7 mouse cellular contexts compared by ENCODE assay signal in genomic region chr17:33826850-33827249, GRCm38 (mm10). TPM values are rescaled to one million over a fixed set of nuclear protein-coding genes. Genes with fewer than 3 reads are reported as not detected.
DNase-seq lines count a peak whose midpoint lies in the region; ATAC-seq and TF ChIP-seq lines count a peak whose summit lies in the region.

No protein-coding gene starts in this region.

- DNase-seq in ovary, postnatal 10 days (ENCODE audit: low spot score) = peak; percentile 52
- no peak for DNase-seq in ovary, adult 18-20 months (ENCODE audit: low spot score)
- peak; percentile 85 for DNase-seq in adrenal gland, postnatal 10 days
- peak; percentile 75 for DNase-seq in embryo, embryonic 9.5 days (ENCODE audit: extremely low spot score)
- peak; percentile 83 for DNase-seq in kidney, adult 9 months
- DNase-seq in liver, embryonic 14.5 days (ENCODE audit: low read depth in 3 of 3, low spot score in 3 of 3) = peak; percentile 59 to 68 (median 65)
- DNase-seq in right cerebral cortex, postnatal 14 days = peak; percentile 58

- peaks cover 29% of the 10 kb centered on the region for H3K36me3 ChIP-seq in liver, embryonic 14.5 days (replicated peaks; ENCODE audit: control insufficient read depth, insufficient read depth, low read depth)

- no peak for TF ChIP-seq EP300 in liver, embryonic 14.5 days (IDR thresholded peaks at IDR 0.05; ENCODE audit: low read depth)

- H3K4me3 ChIP-seq in liver, embryonic 14.5 days (ENCODE audit: insufficient read depth in 1 of 2, low read depth in 2 of 2, low read length in 2 of 2) = no peak overlapping the region

- no peak overlapping the region for H3K9ac ChIP-seq in liver, embryonic 14.5 days (replicated peaks)

- no peaks in the 10 kb centered on the region for H3K9me3 ChIP-seq in liver, embryonic 14.5 days (ENCODE audit: control insufficient read depth, low read length)

- ATAC-seq in liver, embryonic 14.5 days (ENCODE audit: insufficient read depth) = no peak

- H3K27ac ChIP-seq in liver, embryonic 14.5 days = no peak overlapping the region

- peaks cover 7 to 19% of the 10 kb centered on the region in 2 experiments for H3K4me1 ChIP-seq in liver, embryonic 14.5 days (replicated peaks; ENCODE audit: control insufficient read depth in 2 of 2, insufficient read depth in 2 of 2, low read length in 1 of 2)

- WGBS in liver, embryonic 14.5 days (ENCODE audit: insufficient replicate concordance) = 4% methylated on average over 3 of the region's 3 CpGs

- TF ChIP-seq CTCF in liver, embryonic 14.5 days (IDR thresholded peaks at IDR 0.05; ENCODE audit: low read depth) = peak; percentile 92

- no peak overlapping the region for H3K4me2 ChIP-seq in liver, embryonic 14.5 days (ENCODE audit: low read depth)

- H3K27me3 ChIP-seq in liver, embryonic 14.5 days (ENCODE audit: control insufficient read depth, insufficient read depth, low read length) = no peaks in the 10 kb centered on the region

RNA-seq across cellular contexts. Expression of gene Ndufa7, which starts 2.5 kb away (rescaled TPM):
- total RNA-seq in adrenal gland, postnatal 10 days (2021) = 100 to 1,000 TPM; 564 to 570 TPM
- polyA plus RNA-seq in liver, embryonic 14.5 days (2012; rRNA removed) = 146 and 149 TPM in 2 replicates
- polyA plus RNA-seq in liver, embryonic 14.5 days (2014; fragmentation: Nextera tagmentation; extraction: Ambion mirVana) = 271 and 282 TPM in 2 replicates

RNA-seq across cellular contexts. Expression of gene Rps28, which starts 2.5 kb away (rescaled TPM):
- total RNA-seq in adrenal gland, postnatal 10 days (2021) = 1,000 to 10,000 TPM; 1,671 to 1,675 TPM
- 593 and 901 TPM in 2 replicates for polyA plus RNA-seq in liver, embryonic 14.5 days (2012; rRNA removed)
- polyA plus RNA-seq in liver, embryonic 14.5 days (2014; fragmentation: Nextera tagmentation; extraction: Ambion mirVana) = 693 and 702 TPM in 2 replicates

RNA-seq across cellular contexts. Expression of gene Cd320, which starts 16.0 kb away (rescaled TPM):
- total RNA-seq in adrenal gland, postnatal 10 days (2021) = 10 to 100 TPM; 29.6 to 39.4 TPM
- polyA plus RNA-seq in liver, embryonic 14.5 days (2012; rRNA removed) = 5.2 and 6.7 TPM in 2 replicates
- polyA plus RNA-seq in liver, embryonic 14.5 days (2014; fragmentation: Nextera tagmentation; extraction: Ambion mirVana) = 16.1 and 16.9 TPM in 2 replicates

RNA-seq across cellular contexts. Expression of gene Kank3, which starts 16.5 kb away (rescaled TPM):
- 100 to 1,000 TPM in 1 of 2 experiments, 10 to 100 TPM in 1; 85.3 to 108 TPM for total RNA-seq in adrenal gland, postnatal 10 days (2021)
- 7.1 and 7.6 TPM in 2 replicates for polyA plus RNA-seq in liver, embryonic 14.5 days (2012; rRNA removed)
- polyA plus RNA-seq in liver, embryonic 14.5 days (2014; fragmentation: Nextera tagmentation; extraction: Ambion mirVana) = 7.3 and 7.7 TPM in 2 replicates

RNA-seq across cellular contexts. Expression of gene Angptl4, which starts 45.2 kb away (rescaled TPM):
- 100 to 1,000 TPM; 156 to 168 TPM for total RNA-seq in adrenal gland, postnatal 10 days (2021)
- polyA plus RNA-seq in liver, embryonic 14.5 days (2012; rRNA removed) = 6.1 and 6.3 TPM in 2 replicates
- polyA plus RNA-seq in liver, embryonic 14.5 days (2014; fragmentation: Nextera tagmentation; extraction: Ambion mirVana) = 12.8 and 15.2 TPM in 2 replicates
